Mouse (Mus musculus): ENCODE measurements at regions not wholly inside any gene's neighbourhood (a gene's known extent, or its start where the extent isn't known, plus 50 kb on each side); places are given as distances from the start of the nearest gene placed in this dataset.

GRCm38 (mm10) chr2:45227276-45227944 is 110.2 kb upstream of the Zeb2 start:
- no peak for DNase-seq

- DNase-seq, result no peak
Observed at GRCm38 (mm10) chr2:45226045-45226370, 108.8 kb upstream of the Zeb2 start.

- no peak for DNase-seq
Observed at GRCm38 (mm10) chr2:45225364-45226044, 108.3 kb upstream of the Zeb2 start.

DNA sequence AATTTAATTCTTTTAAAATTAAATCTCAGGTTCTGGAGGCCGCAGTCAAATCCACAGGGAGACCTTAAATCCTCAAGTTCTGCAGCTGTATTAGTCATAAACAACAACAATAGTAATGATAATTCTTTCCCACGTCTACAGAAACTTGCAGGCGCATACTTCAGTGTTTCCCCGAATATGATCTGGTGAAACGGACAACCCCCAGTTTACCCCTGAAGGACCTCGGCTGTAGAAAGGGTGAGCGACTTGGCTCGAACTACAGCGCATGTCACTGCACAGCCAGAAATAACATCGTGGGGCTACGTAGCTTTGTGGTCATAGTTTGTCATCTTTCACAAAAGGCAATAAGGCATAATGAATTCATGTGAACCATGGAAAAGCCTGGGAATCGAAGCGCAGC is 105.0 kb upstream of the Zeb2 start:
- no peak for DNase-seq

DNA sequence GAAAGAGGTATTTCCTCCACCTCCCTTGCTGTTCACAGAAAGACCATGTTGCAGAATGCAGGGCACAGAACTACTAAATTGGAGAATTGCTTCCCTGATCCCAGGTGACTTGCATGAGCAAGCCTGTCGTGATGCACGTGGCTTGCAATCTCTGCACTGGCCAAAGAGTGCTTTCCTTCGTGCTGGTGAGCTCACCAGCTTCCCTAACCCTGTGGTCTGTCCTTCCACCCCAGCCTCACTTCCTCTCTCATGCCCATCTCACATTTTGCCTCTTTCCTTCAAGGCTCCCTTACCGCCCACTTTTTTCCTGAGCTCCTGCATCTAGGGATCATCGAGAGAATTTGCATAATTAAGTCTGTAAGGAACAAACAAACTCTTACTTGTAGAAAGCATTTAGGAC is 102.7 kb upstream of the Zeb2 start:
- DNase-seq, result no peak

DNA sequence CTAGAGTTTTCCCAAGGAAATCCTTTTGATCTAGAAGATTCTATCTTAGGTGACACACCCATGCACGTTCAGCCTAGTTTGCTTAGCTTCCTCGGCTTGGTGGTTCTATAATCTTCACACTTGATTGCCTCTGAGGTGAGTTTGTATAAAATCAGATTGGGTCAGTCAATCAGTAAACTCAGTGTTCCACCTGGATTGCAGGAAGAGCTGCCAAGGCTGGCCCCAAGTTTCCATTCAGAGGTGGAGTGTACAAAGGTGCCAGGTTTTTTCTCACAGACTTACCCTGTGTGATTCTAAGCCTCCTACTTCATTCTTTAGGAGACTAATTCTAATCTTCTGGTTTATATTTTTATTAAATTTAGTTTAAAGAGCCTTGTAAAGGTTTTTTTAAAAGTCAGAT is 95.6 kb upstream of the Zeb2 start:
- no peak for DNase-seq

DNA sequence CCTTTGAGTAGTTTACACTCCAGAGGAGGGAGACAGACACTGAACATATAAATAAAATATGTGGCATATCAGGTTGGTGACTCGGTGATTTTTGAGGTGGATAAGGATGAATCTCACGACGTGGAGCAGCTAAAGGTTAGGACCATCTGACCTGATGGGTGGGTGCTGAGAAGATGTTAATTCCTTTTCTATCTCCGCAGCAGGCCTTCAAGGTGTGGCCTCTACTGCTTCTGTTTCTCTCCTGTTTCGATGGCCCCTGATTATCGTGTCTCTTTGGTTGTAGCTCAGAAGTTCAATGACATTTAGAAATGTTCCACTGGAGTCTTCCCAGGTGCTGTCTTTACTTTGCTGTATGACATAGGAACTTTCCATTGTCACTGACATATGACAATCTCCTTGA is 91.3 kb upstream of the Zeb2 start:
- no peak for DNase-seq

DNA sequence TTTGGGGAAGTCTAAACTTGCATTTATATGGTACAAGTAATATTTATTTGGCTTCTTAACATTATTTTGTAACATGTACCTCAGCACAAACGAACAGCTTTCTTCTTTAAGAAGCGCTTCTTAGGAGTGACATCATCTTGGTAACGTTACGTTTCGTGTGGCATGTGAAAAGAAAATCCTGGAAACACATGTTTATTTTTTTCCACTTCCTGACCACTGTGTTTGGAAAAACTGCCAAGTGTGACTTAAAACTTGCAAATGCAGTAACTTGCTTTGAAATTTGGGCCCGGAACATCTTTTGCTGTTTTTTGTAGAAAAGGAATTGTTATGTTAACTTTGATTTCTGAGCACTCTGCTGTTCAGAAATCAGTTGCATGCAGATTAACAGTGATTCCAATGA is 88.6 kb upstream of the Zeb2 start:
- DNase-seq, result no peak

DNA sequence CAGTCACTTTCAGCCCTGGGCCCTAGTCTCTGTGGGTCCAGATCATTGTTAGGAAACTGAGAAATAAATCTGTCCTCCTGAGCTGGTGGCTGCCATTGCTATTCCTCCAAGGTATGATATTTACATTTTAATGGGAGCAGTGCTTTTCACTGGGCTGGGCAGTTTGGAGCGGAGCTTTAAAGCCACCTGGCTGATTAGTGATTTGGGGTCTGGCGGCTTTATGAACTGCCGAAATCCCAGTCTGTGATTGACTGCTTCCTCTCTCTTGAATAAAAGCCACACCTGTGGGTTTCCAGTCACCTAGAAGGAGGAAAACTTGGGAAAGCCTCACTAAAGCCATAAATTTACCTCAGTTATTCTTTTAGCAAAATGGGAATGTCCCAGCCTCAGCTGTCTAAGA is 88.0 kb upstream of the Zeb2 start:
- DNase-seq, result no peak

- DNase-seq, result no peak
Observed at GRCm38 (mm10) chr2:45197955-45198631, 80.9 kb upstream of the Zeb2 start.

DNA sequence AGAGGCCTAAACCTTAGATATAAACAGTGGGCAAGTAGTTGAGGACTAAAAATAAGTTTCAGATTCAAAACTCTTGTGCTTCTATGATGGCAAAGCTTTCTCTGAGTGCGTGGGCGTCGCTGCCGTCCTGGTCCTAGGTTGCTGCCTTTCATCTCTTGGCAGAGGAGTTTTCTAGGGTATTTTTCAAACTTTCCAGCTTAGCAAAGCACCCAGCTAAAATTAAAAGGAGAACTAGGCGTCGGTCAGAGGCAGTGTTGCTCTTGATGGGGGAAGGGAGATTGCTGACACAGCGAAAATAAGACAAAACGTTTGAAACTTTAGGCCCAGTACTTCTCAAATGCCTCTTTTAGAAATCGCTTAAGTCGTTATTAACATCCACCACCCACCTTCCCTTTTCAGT is 80.1 kb upstream of the Zeb2 start:
- DNase-seq, result no peak

- DNase-seq, result no peak
Observed at GRCm38 (mm10) chr2:45196511-45196910, 79.3 kb upstream of the Zeb2 start.

DNA sequence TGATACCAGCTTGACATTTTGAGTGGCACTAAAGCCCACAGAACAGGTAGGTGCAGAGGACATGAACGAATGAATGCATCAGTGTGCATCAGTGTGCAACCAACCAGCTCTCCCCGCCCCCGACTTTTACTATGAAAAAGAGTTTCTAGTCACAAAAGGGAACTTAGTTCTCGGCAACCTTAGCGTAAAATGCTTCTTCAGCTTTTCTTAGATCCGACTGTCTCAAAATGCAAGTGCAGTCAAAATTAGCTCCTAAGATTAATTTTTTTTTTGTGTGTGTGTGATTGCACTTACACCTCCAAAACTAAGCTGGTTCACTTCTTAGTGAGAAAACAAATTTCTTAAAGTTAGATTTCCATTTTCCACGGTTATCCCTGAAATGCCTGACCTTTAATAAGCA is 77.1 kb upstream of the Zeb2 start:
- DNase-seq, result no peak

DNA sequence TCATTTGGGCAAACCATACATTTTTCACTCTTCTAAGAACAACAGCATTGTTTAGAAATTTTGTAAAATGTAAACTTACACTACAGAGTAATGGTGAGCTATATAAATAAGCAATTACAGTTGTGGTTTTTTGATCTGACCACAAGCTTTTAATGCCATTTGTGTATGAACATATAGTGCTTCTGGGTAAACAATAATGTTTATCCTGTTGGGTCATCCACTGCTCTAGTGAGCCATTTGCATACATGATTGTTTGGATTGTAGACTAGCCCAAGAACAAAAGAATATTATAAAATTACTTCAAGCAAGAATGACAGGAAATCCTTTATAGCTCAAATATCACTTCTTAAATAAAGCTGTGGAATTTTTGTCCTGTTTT is 68.4 kb upstream of the Zeb2 start:
- no peak for DNase-seq

DNA sequence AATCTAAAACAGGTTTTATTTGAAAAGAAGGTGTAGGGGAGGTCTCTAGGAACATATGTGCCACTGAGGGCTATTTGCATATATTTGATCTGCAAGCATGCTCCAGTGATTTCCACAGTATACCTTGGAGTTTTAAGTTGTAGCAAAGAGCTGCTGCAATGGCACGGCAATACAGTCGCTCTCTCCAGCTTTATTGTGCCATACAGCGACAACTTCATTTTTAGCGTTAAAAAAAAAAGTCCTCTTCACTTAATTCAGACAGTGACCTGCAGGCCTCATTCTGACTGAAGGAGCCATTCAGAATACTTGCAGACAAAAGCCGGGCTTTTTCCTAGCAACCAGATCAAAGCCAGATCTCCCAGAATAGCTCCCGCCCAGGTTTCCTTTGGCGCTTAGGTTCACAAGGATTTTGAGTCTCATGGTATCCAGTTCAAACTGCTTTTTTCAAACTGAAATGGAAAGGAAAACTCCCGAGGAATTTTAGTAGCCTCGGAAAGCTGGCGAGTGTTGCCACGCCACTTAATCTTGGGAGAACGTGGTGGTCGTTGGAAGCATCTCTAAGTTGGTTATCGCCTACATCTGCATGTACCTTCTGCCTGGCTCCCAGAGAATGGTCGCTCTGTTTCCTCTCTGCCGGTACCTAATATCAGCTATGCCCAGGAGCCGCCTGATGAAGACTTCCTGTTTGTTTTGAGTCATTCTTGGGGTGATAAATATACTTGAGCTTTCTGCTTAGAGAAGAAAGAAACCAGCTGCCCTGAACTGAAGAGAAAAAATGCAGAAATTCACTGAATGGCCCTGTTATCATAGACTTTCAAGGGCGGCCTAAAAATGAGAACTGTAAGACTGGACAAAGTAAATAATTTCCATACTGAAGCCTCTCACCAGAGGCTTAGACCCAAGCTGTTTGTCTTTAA is 67.8 kb upstream of the Zeb2 start:
- no peak for DNase-seq

DNA sequence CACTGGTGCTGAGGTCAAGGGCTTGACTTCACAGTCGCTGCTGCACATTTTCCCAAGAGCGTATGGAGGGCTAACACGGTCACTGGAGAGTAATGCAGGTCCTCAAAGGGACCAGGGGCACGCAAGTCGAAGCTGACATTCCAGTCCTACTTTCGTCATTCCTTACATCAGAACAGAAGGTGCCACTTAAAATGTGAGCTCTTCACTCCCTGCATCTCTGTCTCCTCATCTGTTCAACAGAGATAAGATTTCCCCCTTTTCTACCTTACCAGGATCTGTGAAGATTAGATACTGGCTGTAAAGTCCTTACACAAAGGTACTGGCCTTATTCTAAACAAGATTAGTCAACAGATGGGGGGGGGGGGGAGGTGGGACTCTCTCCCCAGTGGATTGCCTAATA is 67.0 kb upstream of the Zeb2 start:
- no peak for DNase-seq

DNA sequence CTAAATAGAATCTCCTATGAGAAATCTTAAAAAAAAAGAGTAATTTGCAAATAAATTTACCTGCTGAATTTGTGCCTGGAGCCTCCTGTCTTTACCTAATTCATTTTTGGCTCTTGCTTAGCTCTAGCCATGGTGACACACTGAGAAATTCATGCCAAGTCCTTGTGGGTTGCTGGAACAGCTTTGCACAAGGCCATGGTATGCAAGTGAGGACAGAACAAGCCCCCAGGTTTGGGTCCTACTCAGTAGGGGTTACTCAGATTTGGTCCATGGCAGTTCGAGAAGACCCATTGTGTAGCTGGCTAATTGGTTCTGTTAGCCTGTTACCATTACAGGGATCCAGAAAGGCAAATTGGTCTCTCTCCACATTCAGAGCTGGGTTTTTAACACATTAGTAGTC is 65.7 kb upstream of the Zeb2 start:
- DNase-seq, result no peak

DNA sequence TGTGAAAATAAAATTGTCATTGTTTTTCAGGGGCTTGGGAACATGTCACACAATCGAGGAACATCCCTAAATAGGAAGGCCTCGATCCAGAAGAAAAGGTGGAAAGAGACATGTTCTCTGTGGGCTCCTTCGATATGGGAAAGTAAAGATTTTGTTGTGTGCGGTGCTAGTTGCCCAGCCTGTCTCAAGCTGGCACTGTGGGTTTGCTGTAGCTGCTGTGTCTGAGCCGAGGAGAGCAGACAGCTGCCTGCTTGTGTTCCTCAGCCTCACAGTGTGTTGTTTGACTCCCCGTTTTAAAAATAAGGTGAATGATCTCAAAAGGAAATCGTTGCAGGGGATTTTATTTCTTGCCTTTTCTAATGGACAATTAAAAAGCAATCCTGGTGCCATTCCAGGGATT is 64.4 kb upstream of the Zeb2 start:
- no peak for DNase-seq

DNA sequence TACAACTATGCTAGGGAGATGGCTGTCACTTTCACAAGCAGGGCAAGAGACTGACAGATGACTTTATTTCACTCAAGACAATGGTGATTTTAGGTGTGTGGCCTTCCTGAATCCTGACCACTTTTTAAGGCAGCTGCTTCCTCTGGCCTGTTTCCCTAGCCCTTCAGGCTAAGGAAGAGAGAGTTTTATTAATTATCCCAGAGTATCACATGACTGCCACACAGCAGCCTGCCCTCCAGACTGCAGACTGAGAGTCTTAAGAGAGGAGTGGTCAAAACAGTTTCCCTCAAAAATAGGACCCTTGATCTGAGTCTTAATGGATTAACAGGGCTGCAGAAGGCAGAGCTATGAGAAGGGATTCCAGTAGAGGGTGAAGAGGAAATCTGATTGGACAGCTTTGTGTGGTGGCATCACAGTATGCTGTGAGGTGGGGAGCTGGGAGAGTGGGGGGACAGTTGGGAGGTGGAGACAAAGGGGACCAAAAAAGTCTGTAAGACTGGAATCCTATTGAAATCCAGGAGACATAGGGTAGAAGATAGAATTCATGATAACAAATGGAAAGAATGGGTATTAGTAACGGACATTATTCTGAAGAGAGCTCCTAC is 61.8 kb upstream of the Zeb2 start:
- DNase-seq, result no peak

GRCm38 (mm10) chr2:45172382-45172781 is 55.2 kb upstream of the Zeb2 start:
- no peak for DNase-seq

- DNase-seq, result no peak
Observed at GRCm38 (mm10) chr2:45171520-45172173, 54.5 kb upstream of the Zeb2 start.

- DNase-seq, result no peak
Observed at GRCm38 (mm10) chr2:45170272-45170671, 53.1 kb upstream of the Zeb2 start.

Data from thymus, postnatal 25 days (tissue).